Mouse (Mus musculus): ENCODE measurements around the gene H2-DMb2. TPM values are rescaled to one million over a fixed set of nuclear protein-coding genes. Genes with fewer than 3 reads are reported as not detected.

H2-DMb2 gene
- total and polyA plus RNA-seq, 3 experiments, result 0.77 to 1.5 TPM; not detected in 1

DNA sequence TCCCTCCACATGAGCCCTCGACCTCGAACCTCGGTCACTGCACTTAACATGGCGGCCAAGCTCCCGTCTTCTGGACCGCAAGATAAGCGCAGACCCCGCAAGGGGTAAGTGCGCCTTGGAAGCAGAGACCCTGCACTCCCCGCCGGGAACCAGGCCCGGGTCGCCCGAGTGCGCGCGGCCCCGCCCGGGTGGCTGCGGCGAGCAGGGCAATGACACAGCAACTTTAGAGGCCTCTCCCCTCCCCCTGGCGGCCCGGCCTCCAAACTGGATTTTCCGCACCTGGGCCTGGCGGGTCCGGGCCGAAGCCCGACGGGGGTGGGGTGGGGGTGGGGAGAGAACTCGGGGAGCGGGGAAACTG, 22.3 kb upstream of the H2-DMb2 start (continued):
- peak in 1 of 2 experiments; percentile 38; a peak in 1 of 4 replicates for TF ChIP-seq EP300 (IDR thresholded peaks at IDR 0.05; ENCODE audit: low read depth in 1 of 2, low read length in 2 of 2)
- TF ChIP-seq CHD1 (IDR thresholded peaks at IDR 0.05; ENCODE audit: low read depth, low read length), result no peak
- TF ChIP-seq ZKSCAN1 (IDR thresholded peaks at IDR 0.05; ENCODE audit: low read depth, low read length), result no peak

DNA sequence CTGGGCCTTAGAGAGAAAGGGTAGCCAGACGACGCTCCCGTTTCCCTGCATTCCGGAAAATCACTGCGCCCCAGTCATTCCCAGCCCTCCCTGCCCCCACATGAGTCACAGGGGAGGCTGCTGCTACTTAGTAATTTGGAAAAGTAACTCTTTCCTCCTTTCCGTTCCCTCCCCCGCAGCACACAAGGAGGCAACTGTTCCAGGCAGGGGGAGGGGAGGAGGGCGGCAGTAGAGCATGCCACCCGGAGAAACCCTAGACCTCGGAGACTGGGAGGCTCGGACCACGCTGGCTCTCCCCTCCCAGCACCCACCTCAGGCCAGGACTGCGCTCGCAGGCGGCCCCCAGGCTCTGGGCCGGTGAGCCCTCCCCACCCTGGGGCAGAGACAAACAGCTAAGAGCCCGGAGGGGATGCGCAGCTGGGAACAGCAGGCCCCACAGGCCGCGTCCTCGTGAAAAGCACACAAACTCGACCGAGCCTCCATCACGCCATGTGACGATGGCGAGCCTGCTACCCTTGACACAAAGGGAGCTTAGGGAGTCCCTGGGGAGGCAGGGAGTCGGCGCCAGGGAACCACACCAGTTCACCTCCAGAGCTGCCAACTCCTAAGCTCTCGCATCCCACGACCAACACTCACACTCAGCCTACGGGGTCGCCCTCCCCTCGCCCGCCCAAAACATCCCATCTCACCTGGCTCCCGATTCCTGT, 21.8 kb upstream of the H2-DMb2 start:
- Histone ChIP-seq H3K27ac (ENCODE audit: control insufficient read depth, low read depth, low read length) (peak overlapping the region; percentile 89), H3K4me1 (ENCODE audit: control insufficient read depth in 1 of 2, insufficient read depth in 2 of 2, low read length in 2 of 2) (peaks cover 0 to 11% of the 10 kb centered on the region in 2 experiments; a peak in 2 of 4 replicates), H3K36me3 (ENCODE audit: control insufficient read depth in 1 of 2, insufficient read depth in 2 of 2, low read length in 2 of 2) (peaks cover 9% of the 10 kb centered on the region in 2 experiments), H3K4me3 (ENCODE audit: control insufficient read depth in 1 of 2, insufficient read depth in 1 of 2, low read depth in 2 of 2, low read length in 2 of 2) (peak overlapping the region; percentile 81 to 98), H3K27me3 (ENCODE audit: control insufficient read depth in 1 of 2, insufficient read depth in 2 of 2, low read length in 2 of 2) (no peaks in the 10 kb centered on the region), H3K9ac (ENCODE audit: control insufficient read depth, low read depth, low read length, poor library complexity, severe bottlenecking) (peak overlapping the region; percentile 98), H3K9me3 (replicated peaks; ENCODE audit: insufficient read depth, low read length) (no peaks in the 10 kb centered on the region), H3K79me2 (ENCODE audit: control insufficient read depth, insufficient read depth, low read length, poor library complexity) (peaks cover 72% of the 10 kb centered on the region)
- DNase-seq (ENCODE audit: low read depth, low spot score), result peak; percentile 79
- TF ChIP-seq MYC (IDR thresholded peaks at IDR 0.05; ENCODE audit: low read depth, low read length) (peak; percentile 15; the same call in 1 of the 2 replicates), GABPA (IDR thresholded peaks at IDR 0.05; ENCODE audit: low read depth, low read length) (0 out of 2 replicates have a peak, but pooled peaks have one; percentile 45), MAX (IDR thresholded peaks at IDR 0.05; ENCODE audit: low read length) (peak; percentile 80), BHLHE40 (IDR thresholded peaks at IDR 0.05; ENCODE audit: borderline replicate concordance, low read depth, low read length) (no peak), JUND (IDR thresholded peaks at IDR 0.05; ENCODE audit: low read depth, low read length) (no peak), TBP (IDR thresholded peaks at IDR 0.05; ENCODE audit: low read depth, low read length) (no peak; the same call in 1 of the 2 replicates), HCFC1 (IDR thresholded peaks at IDR 0.05; ENCODE audit: low read depth, low read length) (0 out of 2 replicates have a peak, but pooled peaks have one; percentile 7), TAL1 (IDR thresholded peaks at IDR 0.05; ENCODE audit: low read length) (no peak), CHD2 (IDR thresholded peaks at IDR 0.05; ENCODE audit: low read length) (no peak), ZNF384 (IDR thresholded peaks at IDR 0.05; ENCODE audit: low read depth, low read length) (no peak), USF2 (IDR thresholded peaks at IDR 0.05; ENCODE audit: borderline replicate concordance in 1 of 2, insufficient read depth in 1 of 2, low read depth in 1 of 2, low read length in 2 of 2) (no peak), TCF12 (IDR thresholded peaks at IDR 0.05; ENCODE audit: low read depth, low read length) (no peak), CHD1 (IDR thresholded peaks at IDR 0.05; ENCODE audit: low read depth, low read length) (no peak), POLR2AphosphoS2 (IDR thresholded peaks at IDR 0.05; ENCODE audit: low read length) (peak; percentile 60), UBTF (IDR thresholded peaks at IDR 0.05; ENCODE audit: borderline replicate concordance, insufficient read depth, low read depth, low read length) (no peak; the same call in 1 of the 2 replicates), ZMIZ1 (IDR thresholded peaks at IDR 0.05; ENCODE audit: low read depth, low read length) (no peak), MAZ (IDR thresholded peaks at IDR 0.05; ENCODE audit: low read depth, low read length) (no peak; the same call in 1 of the 2 replicates), ZKSCAN1 (IDR thresholded peaks at IDR 0.05; ENCODE audit: low read depth, low read length) (no peak), KAT2A (conservative IDR thresholded peaks at IDR 0.05; ENCODE audit: low read depth, low read length) (no peak), EP300 (IDR thresholded peaks at IDR 0.05; ENCODE audit: low read depth in 1 of 2, low read length in 2 of 2) (0 out of 4 replicates have a peak, but pooled peaks of 1 of the 2 experiments have one; percentile 13), ZC3H11A (IDR thresholded peaks at IDR 0.05; ENCODE audit: low read depth, low read length) (no peak), MXI1 (IDR thresholded peaks at IDR 0.05; ENCODE audit: low read depth, low read length) (no peak; the same call in none of the 2 replicates), NRF1 (IDR thresholded peaks at IDR 0.05; ENCODE audit: insufficient read depth, low read depth, low read length, poor library complexity, severe bottlenecking) (no peak), SMC3 (IDR thresholded peaks at IDR 0.05; ENCODE audit: low read depth, low read length) (no peak; the same call in 1 of the 2 replicates), NELFE (IDR thresholded peaks at IDR 0.05; ENCODE audit: low read depth, low read length) (no peak; the same call in 1 of the 2 replicates), USF1 (IDR thresholded peaks at IDR 0.05; ENCODE audit: low read depth, low read length) (no peak), ELF1 (IDR thresholded peaks at IDR 0.05; ENCODE audit: low read depth, low read length) (no peak), POLR2A (IDR thresholded peaks at IDR 0.05; ENCODE audit: control insufficient read depth in 1 of 2, insufficient read depth in 1 of 2, low read depth in 1 of 2, low read length in 2 of 2, poor library complexity in 1 of 2) (peak; percentile 24 to 35; a peak in 3 of 4 replicates), MAFK (IDR thresholded peaks at IDR 0.05; ENCODE audit: borderline replicate concordance, low read depth, low read length) (no peak), POLR2AphosphoS5 (IDR thresholded peaks at IDR 0.05; ENCODE audit: borderline replicate concordance, low read depth, low read length) (no peak), E2F4 (IDR thresholded peaks at IDR 0.05; ENCODE audit: borderline replicate concordance, low read depth, low read length) (no peak), ETS1 (IDR thresholded peaks at IDR 0.05; ENCODE audit: low read depth, low read length) (no peak), CTCF (IDR thresholded peaks at IDR 0.05 in 2 of 3, conservative IDR thresholded peaks at IDR 0.05 in 1 of 3; ENCODE audit: control insufficient read depth in 1 of 3, insufficient read depth in 1 of 3, low read depth in 2 of 3, low read length in 3 of 3, poor library complexity in 1 of 3, severe bottlenecking in 1 of 3) (no peak)
